Mouse (Mus musculus): ENCODE measurements around the gene Polr2j. TPM values are rescaled to one million over a fixed set of nuclear protein-coding genes. Genes with fewer than 3 reads are reported as not detected.

Polr2j gene
- total RNA-seq, 2 experiments from 2014 or later, result 81.3 to 86.7 TPM

DNA sequence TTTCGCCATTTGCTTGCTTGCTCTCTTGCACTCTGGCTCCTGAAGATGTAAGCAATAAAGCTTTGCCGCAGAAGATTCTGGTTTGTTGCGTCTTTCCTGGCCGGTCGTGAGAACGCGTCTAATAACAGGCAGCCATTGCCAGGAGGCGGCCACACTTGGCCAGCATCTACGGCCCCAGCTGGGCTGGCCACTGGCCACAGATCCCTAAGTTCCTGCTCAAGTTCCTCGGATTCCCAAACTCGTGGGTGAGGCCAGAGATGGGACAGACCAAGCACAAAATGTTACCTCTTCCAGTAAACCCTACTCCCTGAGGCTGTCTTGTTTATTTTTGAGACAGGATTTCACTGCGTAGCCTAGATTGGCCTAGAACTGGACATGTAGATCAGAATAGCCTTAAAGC, 43.7 kb downstream of the Polr2j start:
- DNase-seq (ENCODE audit: low spot score in 2 of 2), result peak in 1 of 2 experiments; percentile 74

DNA sequence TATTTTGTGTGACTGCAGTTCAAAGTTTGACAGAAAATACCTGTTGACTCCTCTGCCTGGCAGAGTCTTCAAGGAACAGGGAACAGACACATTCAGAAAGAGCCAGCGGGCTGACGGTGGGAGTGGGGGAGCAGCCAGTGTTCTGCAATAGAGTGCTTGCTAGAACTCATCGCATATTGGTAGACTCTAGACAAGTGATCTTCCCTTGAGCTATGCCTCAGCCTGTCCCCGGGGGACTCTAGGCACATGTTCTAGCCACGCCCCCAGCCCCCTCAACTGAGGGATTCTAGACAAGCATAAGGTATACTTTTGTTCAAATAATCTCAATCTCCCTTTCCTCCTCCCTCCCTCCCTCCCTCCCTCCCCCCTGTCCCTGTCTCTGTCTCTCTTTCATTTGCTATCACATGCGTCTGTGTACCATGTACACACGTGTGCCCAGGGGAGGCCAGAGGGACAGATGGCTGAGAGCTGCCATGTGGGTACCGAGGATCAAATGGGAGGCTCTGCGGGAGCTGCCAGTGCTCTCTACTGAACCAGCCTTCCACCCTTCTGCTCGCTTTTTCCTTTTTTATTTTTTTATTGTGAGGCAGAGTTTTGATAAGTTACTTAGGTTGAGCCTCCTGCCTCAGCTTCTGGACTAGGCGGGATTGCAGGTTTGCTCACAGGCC, 47.5 kb downstream of the Polr2j start:
- no peak for DNase-seq (ENCODE audit: low spot score in 2 of 2)

DNA sequence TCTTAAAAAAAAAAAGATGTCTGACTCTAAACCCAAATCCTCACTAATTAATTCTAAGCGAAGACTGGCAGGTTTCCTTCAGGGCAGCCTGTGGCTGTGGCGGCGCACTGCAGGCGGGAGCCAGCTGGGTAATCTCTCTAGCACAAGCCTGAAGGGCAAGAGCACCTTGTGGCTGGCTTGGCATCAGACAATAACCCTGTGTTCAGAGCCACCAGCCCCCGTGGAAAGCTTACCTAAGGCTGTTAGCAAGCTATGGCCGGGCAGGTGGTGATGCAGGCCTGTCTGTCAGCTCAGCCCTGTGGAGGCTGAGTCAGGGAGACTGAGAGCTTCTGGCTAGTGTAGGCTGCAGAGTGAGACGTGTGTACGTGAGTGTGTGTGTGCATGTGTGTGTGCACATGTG, 48.8 kb downstream of the Polr2j start:
- DNase-seq (ENCODE audit: low spot score in 2 of 2), result no peak

DNA sequence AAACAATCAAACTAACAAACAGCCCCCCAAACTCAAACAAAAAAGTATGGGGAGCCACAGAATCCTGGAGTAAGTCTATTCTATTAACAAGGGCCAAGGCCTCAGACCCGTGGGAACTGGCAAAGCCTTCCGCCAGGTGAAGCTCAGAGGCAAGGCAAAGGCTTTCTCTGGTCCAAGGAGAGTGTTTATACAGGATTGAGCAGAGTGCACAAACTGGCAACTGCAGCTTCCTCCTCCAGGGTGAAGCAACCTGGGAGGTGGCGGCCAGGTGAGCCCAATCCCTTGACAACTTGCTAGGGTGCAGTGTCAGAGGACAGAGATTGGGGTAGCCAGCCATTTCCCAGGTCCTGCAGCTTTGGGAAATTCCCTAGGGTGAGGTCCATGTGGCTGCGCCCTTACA, 50.9 kb downstream of the Polr2j start:
- DNase-seq (ENCODE audit: low spot score in 2 of 2), result no peak

DNA sequence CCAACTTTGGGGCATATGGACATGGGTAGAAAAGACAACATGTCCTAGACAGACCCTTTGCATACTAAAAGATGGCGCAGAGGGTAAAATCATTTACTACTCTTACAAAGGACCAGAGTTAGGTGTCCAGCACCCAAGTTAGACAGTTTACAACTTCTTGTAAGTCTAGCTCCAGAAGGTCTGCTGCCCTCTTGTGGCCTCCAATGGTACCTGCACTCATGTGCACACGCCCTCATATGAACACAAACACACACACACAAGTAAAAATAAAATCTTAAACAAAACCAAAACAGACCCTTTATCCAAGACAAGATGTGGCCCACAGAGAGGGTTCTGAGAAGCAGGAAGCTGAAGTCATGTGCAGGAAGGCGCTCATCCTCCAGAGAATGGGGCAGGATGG, 51.6 kb downstream of the Polr2j start:
- no peak for DNase-seq (ENCODE audit: low spot score in 2 of 2)

DNA sequence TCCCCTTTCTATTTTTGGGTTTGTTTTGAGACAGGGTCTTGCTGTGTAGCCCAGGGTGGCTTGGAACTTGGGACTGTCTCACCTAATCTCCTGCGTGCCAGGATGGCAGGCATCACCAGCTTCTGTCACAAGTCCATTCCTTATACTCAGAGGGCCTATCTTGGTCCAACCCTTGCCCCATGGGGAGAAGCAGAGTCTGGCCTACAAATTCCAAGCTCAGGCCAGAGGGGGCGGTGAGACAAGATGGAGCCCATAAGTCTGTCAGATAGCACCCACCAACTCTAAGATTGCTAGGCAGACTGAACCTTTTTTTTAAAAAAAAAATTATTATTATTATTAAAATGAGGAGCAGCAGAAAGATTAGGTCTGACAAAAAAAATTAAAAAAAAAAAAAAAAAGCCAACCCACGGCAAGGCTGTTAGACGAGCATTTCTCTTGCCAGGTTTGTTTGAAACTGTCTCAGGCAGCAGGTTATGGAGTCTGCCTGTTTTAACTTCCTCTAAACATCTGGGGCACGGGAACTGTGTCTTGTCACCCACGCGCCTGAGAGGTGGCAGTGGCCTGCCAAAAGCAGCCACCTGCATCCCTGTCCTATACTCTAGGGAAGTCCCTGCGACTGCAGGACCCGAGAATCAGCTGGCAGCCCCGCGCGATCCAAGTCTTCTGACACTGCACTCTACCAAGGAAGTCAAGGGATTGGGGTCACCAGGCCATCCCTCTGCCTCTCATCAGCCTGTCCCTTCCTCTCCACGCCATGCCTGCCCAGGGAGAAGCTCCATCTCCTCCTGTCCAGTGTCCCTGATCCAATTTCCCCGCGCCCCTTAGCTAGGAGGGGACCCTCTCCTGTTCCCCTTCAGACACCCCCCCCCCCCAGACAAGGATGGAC, 53.4 kb downstream of the Polr2j start:
- peak in 1 of 2 experiments; percentile 39 for DNase-seq (ENCODE audit: low spot score in 2 of 2)

DNA sequence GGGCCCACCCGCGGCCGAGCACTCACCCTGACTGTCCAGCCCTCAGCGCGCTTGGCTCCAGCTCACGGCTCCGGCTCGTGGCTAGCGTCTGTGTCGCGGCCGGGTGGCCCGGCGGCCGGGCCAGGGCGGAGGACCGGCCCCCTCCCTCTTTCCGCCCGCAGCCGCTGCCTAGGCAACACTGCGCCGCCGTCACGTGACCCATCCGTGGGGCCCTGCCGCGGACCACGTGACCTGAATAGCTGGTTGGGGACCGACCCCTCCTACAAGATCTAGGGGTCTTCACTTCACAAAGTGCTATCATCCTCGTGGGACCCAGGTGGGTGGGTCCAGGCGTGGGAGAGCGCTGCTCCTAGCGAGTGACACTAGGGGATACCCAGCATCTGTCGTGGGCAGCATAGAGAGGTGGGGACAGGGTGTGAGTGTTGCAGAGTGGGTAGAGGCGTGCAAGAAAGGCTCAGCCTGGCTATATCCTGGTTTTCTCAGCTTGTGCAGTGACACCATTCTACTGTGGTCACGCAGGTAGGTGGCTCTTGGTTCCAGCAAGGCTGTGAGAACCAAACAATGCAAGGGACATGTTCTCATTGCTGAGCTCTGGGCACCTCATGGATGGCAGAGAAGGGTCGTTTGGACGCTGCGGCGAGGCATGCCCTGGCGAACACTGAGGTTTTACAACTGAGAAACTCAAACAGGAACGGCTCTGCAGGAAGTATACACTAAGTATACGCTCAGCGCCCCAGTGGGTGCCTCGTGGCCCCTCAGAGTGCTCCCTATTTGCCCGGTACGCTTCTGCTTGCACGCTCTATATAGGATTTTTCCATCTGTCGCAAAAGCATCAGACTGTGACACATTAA, 54.3 kb downstream of the Polr2j start, which contains the start of gene Orai2:
Gene Orai2, minus strand, starts transcription at position 202 of the 851 bp plus-strand sequence.
- DNase-seq (ENCODE audit: low spot score in 2 of 2), result peak; percentile 69 to 85

DNA sequence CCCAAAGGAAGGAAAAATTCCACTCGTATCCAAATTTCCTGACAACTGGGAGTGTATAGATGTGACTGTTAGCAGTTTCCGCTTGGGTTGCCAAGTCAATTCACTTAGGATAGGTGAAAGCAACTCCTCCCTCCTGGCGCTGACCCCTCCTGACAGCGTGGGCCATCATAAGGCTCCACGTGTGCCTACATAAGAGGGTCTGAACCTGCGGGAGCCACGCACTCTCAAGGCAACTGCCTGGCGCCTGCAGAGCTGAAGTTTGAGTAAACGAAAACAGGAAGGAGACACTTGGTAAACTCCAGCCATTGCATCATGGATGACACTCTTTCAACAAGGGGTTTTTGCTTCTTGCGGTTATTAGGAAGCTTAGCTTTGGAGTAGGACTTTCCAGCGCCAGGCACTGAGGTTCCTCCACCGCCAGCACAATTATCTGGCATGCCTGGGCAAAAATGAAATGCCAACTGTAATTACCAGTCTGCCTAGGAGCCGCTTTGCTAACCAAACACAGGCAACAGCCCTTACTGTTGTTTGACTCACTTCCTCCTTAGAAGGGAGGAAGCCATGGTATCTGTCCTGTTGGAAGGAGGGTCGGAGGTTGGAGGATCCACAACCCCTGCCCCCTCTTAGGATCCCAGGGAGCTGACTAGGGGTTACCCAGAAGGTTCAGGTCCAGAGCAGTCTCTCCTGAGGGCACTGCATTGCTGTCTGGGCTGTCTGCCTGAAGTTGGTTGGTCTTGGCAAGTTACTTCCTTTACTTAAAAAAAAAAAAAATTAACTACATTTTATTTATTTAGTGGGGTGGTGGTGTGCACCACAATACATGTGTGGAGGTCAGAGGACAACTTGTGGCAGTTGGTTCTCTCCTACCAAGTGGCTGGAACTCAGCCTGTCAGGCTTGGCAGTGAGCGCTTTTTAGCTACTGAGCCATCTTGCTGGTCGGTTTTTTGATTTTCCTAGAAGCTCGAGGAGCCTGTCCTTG, 55.2 kb downstream of the Polr2j start:
- peak in 1 of 2 experiments; percentile 11 for DNase-seq (ENCODE audit: low spot score in 2 of 2)

Small RNA genes within 50 kb of the gene (microRNA-seq; reads per million reads assigned to microRNA genes)
- gene Mir7035, result not detected

Other genes with a start within 250 kb of the Polr2j start
- gene Hspb1, start 228.7 kb upstream of the Polr2j start, total RNA-seq (2021), result 100 to 1,000 TPM; 499 to 513 TPM
- 100 to 1,000 TPM; 340 to 349 TPM for gene Ywhag, start 182.0 kb upstream of the Polr2j start, total RNA-seq (2021)
- gene Ssc4d, start 142.1 kb upstream of the Polr2j start, total RNA-seq (2021), result 1 to 10 TPM; 1.3 to 1.6 TPM
- gene Zp3, start 136.5 kb upstream of the Polr2j start, total RNA-seq (2021), result not detected
- gene Dtx2, start 121.8 kb upstream of the Polr2j start, total RNA-seq (2021), result 10 to 100 TPM; 12.9 to 14.4 TPM
- under 1 TPM; 0.10 to 0.23 TPM for gene Upk3b, start 78.1 kb upstream of the Polr2j start, total RNA-seq (2021)
- gene Upk3bl, start 62.1 kb upstream of the Polr2j start, total RNA-seq (2021), result under 1 TPM; 0.26 to 0.66 TPM
- 1 to 10 TPM; 7.4 TPM for gene Rasa4, start 32.7 kb upstream of the Polr2j start, total RNA-seq (2021)
- gene Lrwd1, start 19.4 kb downstream of the Polr2j start, total RNA-seq (2021), result 10 to 100 TPM; 10.2 to 11.7 TPM
- gene Alkbh4, start 19.5 kb downstream of the Polr2j start, total RNA-seq (2021), result 1 to 10 TPM; 8.4 to 8.6 TPM
- gene Orai2, start 54.1 kb downstream of the Polr2j start, total RNA-seq (2021), result 1 to 10 TPM; 8.3 to 9.6 TPM
- gene Prkrip1, start 82.3 kb downstream of the Polr2j start, total RNA-seq (2021), result 10 to 100 TPM; 35.3 to 38.3 TPM
- 10 to 100 TPM; 19.5 to 19.6 TPM for gene Sh2b2, start 129.9 kb downstream of the Polr2j start, total RNA-seq (2021)